Mouse (Mus musculus) brain, adult 2 months (tissue): ENCODE results near the gene Srbd1.

Experiments
- DNase-seq: peaks from one replicate; pipeline ENCODE4 v3.0.0; 2011; ENCODE audit warnings: low read depth, low spot score

Gene Srbd1

DNA sequence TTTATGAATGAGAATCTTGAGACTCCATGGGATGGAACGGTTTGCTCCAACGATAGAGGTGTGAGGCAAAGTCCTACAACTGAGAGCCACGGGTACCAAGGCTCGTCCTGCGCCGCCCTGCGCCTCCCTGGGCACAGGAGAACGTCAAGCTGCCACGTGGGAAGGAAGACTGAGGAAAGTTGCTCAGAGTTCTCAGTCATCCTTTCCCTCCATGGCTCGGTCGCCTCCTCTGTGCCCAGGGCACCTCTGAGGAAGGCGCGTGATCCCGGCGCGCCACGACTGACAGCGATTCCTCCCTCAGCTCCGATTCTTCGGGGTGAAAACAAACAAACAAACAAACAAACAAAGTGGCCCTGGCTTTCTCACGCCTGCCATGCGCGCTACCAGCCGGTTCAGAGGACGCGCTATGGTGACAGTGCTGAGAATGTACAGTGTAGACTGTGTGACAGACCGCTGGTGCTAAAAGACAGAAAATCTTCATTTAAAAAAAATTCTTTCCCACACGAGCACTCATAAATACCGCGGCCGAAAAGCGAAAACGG lies 367 bp downstream of the Srbd1 start:
- peak; percentile 33 for DNase-seq

GRCm38 (mm10) chr17:86135835-86136234 lies 9.1 kb downstream of the Srbd1 start:
- peak; percentile 38 for DNase-seq

- no peak for DNase-seq
Observed at GRCm38 (mm10) chr17:86134461-86134860, 10.5 kb downstream of the Srbd1 start.

DNA sequence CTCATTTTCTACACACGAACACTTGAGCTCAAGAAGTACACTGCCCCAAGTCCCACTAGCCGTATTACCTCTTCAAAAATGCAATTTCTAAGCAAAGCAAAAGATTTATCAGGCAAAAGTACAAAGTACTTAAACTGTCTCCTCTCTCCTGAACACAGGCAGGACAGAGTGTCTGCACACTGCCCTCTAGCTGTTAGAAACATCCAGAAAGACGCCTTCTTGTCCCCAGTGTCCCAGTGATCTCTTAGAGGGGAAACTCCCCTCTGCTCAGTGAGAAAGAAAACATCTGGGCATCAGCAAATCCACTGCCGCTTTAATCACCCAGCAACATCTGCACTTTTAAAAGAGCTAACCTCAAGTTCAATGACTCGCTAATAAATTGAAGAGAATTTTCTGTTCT lies 12.4 kb downstream of the Srbd1 start:
- DNase-seq = peak; percentile 37

DNA sequence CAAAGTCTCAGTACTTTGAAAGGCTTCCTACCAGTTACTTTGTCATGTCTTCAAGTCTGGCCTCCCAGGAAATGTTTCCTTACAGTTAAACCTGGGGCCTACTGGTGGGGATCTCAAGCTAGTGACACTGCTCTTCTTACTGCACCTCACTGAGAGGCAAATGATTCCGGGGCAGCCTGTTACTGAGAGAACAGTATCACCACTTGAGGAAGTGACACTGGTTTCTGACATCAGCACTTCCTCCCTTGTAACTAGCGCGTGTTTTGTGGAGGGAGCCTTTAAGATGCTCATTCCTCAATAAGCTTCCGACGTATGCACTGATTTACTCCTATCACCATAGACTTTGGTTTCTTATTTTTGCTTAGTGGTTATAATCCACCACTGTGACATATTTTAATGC lies 16.8 kb downstream of the Srbd1 start:
- DNase-seq = no peak

DNA sequence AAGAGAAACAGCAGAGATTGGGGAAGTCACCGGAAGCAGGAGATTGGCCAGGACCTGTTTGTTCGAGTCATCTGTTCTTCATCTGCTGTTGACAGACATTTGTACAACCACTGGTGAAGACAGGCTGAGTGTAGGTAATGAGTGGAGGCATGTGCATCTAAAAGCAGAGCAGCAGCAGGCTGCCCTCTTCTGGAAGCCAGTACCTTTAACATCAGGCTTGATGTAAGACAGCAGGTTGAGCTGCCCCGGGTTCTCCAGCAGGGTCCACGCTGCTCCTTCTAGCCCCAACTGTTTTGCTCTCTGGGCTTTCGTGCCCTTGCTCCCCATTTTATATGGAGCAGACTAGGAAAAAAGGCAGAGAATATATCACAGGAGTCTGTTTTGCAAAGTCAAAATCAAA lies 19.1 kb downstream of the Srbd1 start:
- DNase-seq = peak; percentile 40

DNA sequence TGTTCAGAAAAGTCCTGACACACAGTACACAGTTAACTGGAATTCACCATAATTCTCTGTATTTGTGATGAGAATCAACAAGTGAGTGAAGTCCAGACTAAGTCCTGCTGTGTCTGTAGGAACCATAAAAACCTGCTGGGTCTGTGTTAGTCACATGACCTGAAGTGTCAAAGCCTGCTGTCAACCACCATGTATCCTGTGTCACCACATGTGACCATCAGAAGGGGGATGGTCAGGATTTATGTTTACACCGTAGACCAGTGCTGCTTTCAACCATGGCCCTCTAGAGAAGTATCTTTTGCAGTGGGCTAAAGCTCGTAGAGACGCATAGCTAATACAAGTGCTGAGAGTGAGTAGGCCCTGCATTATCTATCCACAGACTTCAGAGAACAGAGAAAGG lies 21.8 kb downstream of the Srbd1 start:
- DNase-seq = no peak

- peak; percentile 66 for DNase-seq
Observed at GRCm38 (mm10) chr17:86096875-86097274, 48.1 kb downstream of the Srbd1 start.

DNA sequence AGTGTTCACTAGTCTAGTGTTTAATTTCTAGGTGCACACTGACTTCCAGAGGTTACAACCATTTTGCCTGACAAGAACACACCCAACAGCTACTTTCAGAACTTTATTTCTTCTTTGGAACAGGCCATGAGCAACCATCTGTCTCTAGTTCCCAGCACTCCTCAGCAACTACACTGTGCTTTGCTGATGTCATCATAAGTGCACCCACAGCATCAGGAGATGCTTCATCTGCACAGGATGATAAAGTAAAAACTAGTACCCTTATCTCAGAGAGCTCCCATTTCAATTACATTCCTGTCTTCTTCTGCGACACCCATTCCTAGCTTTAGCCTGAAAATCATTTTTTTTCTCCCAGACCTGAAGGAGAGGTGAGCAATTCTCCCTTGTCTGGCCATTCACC lies 51.9 kb downstream of the Srbd1 start:
- no peak for DNase-seq

DNA sequence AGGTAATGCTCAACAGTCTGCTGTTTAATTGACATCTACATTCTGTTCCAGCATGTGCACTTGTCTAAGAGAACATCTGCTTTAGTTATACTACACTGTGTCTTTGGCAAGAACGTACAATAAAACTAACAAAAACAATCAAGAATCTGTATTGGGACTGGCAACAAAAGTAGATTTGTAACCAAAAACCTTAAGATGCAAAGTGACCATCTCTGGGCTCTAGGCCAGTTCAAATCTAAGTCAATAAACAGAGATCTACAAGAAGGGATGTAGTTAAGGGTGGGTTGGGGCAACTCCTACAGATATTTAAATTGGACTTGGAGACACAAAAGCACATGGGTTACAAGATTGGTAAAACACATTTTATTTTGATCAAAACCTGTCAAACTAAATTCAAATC lies 53.3 kb downstream of the Srbd1 start:
- no peak for DNase-seq

- no peak for DNase-seq
Observed at GRCm38 (mm10) chr17:86089893-86090588, 54.9 kb downstream of the Srbd1 start.

DNA sequence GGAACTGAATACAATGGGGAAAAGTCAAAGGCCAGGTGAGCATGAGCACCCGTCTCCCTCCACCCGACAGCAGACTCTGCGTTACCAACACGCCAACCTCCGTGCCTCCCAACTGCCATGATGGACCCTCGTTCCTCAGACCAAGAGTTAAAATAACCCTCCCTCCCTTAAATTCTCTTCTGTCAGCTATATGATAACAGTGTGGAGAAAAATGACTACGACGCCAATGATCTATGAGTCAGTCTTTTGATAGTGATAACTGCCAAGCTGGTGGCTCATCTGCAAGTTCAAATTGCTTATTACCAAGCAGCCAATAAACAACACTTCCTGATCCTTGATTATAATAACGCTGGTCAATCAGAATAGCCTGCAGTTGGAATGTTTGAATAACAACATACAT lies 57.1 kb downstream of the Srbd1 start:
- DNase-seq = no peak

DNA sequence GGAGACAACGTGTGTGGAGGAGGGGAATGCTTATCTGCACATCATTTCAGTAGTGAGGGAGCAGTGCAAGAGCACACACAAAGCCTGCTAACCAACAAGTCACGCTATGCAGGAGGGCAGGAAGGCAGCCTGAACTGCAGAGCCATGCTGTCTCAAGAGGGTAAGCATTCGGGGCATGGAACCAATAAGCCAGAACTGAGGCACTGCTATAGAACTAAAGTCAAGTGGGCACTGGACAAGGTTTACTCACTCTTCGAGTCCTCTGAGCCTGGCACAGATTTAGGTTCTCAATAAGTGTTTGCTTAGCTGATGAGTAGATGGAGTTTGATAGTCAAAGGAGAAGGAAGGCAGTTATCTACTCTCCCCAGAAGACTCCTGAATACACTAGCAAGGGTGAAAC lies 58.8 kb downstream of the Srbd1 start:
- no peak for DNase-seq

- DNase-seq = no peak
Observed at GRCm38 (mm10) chr17:86083207-86083606, 61.8 kb downstream of the Srbd1 start.

- DNase-seq = no peak
Observed at GRCm38 (mm10) chr17:86078060-86078459, 66.9 kb downstream of the Srbd1 start.

DNA sequence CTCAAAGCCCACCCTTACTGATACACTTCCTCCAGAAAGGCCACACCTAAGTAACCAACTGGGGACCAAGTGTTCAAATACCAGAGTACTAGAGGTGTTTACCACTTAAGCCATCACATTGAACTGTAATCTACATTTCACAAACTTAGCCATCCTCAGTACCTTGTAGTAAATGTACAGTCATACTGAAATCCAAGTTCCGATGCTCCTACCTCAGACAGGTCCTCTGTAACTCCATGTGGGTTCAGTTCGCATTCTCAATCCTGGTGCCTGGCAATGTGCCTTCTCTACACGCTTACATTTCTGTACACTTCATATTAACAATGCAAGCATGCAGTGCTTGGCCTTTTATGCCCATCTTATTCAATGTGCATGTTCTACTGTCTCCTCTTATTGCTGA lies 77.5 kb downstream of the Srbd1 start:
- DNase-seq = no peak

GRCm38 (mm10) chr17:86065833-86066232 lies 79.1 kb downstream of the Srbd1 start:
- no peak for DNase-seq

GRCm38 (mm10) chr17:86063461-86063860 lies 81.5 kb downstream of the Srbd1 start:
- peak; percentile 86 for DNase-seq

GRCm38 (mm10) chr17:86060911-86061310 lies 84.1 kb downstream of the Srbd1 start:
- DNase-seq = no peak

DNA sequence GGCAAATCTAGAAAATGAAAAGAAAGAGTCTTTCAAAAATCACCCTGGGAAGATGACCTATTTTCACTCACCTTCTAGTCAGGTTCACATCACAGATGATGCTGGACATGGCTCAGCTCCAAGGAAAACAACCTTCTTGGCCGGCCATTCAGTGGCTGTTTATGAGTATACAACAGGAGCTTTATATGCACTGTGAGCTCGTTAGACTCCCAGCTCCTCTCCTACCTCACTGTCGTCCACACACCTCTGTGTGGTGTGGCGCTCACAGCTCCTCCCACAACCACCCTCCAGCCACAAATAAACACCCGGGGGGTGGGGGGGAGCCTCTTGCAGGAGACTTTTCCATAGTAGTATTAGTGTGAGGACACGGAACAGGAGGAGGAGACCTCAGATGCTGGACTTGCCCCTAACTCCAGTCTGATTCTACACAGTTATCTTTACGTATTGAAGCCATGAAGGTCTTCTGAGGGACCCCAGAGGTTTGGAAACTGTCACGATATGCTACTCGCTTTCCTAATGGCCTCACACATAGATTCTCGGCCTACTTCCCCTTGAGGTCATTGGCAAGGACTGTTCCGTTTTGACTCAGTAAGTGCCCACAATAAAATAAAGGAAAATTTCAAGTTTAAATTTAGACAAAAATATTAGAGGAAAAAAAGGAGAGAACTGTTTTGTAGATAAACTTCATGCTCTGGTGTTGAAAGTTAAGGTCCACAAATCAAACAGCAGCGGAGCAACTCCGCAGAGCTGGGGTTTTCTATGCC lies 104.6 kb downstream of the Srbd1 start:
- DNase-seq = peak; percentile 32

DNA sequence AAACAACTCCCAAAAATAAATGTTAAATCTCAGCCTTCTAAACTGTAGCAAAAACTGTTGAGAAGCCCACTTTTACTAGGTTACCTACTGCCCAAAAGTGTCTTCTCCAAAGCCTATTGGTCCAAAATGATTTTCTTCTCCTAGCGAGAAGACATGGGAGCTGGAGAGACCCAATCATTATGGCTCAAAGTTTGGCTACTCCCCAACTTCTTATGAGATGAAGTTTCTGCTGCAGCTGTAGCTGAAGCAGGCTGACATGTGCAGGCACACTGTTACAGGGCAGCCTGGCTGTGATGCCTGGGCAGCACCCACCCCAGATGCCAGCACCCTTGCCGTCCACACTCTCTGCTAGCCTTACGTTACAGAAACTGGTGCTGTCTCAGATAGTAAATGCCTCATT lies 105.2 kb downstream of the Srbd1 start:
- DNase-seq = no peak

DNA sequence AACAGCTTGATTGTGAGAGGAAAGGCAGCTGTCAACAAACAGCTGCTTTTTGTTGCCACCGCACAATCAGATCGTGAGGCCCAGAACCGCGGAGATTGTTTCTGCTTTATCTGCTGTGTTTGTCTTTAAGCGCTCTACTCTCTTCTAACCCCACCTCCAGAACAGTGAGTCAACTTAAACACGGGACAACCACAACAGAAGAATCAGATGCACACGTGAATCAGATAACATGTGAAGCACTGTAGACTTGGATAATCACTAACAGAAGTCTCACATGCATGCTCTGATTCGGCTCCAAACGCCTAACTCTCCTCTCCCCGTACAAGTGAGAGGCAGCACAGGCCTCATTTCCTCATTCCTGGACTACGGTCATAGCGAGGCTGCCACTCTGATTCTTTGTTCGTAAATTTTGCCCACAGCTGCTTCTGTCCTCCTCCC lies 106.7 kb downstream of the Srbd1 start:
- DNase-seq = peak; percentile 3

GRCm38 (mm10) chr17:86035576-86035975 lies 109.4 kb downstream of the Srbd1 start:
- no peak for DNase-seq
